Mouse (Mus musculus): ENCODE data around the gene Xpo6.

DNA sequence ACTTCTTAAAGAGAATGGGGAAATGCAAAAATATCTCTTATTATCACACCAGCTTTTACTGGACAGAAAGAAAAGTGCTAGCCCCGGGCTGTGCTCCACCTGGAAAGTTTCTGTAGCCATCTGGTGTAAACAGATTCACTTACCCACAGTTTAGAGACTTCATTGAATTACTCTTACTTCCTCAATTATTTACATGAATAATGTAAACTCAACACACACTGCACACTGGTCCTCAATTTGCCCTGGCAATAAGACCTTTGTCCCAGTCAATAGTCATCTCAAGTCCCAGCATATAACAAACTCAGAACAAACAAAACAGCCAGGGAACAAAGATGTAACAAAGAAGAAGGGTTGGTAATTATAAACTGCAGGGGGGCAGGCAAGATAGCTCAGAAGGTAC, 44.6 kb downstream of the Xpo6 start:
- TF ChIP-seq CTCF (IDR thresholded peaks at IDR 0.05; ENCODE audit: borderline replicate concordance, control insufficient read depth, extremely low read depth, insufficient read depth, low read length, poor library complexity) (no peak), POLR2A (IDR thresholded peaks at IDR 0.05; ENCODE audit: control insufficient read depth, extremely low read depth, insufficient read depth, low read length, poor library complexity) (no peak)
